Mouse (Mus musculus) MEL (cell line): ENCODE results near the gene Nubpl. TPM values are rescaled to one million over a fixed set of nuclear protein-coding genes. Genes with fewer than 3 reads are reported as not detected.

ENCODE experiments used
- DNase-seq: peaks from one replicate; pipeline ENCODE4 v3.0.0; 2011; ENCODE audit warnings: low read depth, low spot score
- H3K27ac ChIP-seq: 2 replicates; pipeline ENCODE4 v1.5.1; 2012; ENCODE audit warnings: low read depth, mild to moderate bottlenecking, control low read depth, low read length, moderate library complexity; ENCODE audit not compliant: control insufficient read depth
- H3K27me3 ChIP-seq, 2 experiments: fragments of 150-350 bp in 1 of 2; sonication (generic) in 1 of 2; 2 replicates each; pipeline ENCODE4 v1.6.1; 2012; ENCODE audit warnings: low read length in 2 of 2, mild to moderate bottlenecking in 2 of 2, improper control_type of control experiment in 1 of 2, moderate library complexity in 1 of 2; ENCODE audit not compliant: insufficient read depth in 2 of 2, control insufficient read depth in 1 of 2
- H3K36me3 ChIP-seq, 2 experiments: 2 replicates each; pipeline ENCODE4 v1.6.1; 2012 to 2014; ENCODE audit warnings: low read length in 2 of 2, improper control_type of control experiment in 1 of 2, inconsistent platforms in 1 of 2, mild to moderate bottlenecking in 1 of 2; ENCODE audit not compliant: insufficient read depth in 2 of 2, control insufficient read depth in 1 of 2
- H3K4me1 ChIP-seq, 2 experiments: fragments of 150-350 bp in 1 of 2; sonication (generic) in 1 of 2; 2 replicates each; pipeline ENCODE4 v1.6.1; 2012; ENCODE audit warnings: low read length in 2 of 2, improper control_type of control experiment in 1 of 2, mild to moderate bottlenecking in 1 of 2; ENCODE audit not compliant: insufficient read depth in 2 of 2, control insufficient read depth in 1 of 2
- H3K4me3 ChIP-seq, 2 experiments: fragments of 150-350 bp in 1 of 2; sonication (generic) in 1 of 2; 2 replicates each; pipeline ENCODE4 v1.5.1; 2012; ENCODE audit warnings: low read depth in 2 of 2, low read length in 2 of 2, mild to moderate bottlenecking in 2 of 2, moderate library complexity in 2 of 2, control low read depth in 1 of 2, improper control_type of control experiment in 1 of 2; ENCODE audit not compliant: control insufficient read depth in 1 of 2, insufficient read depth in 1 of 2
- H3K79me2 ChIP-seq: 2 replicates; pipeline ENCODE4 v1.6.1; 2012; ENCODE audit warnings: mild to moderate bottlenecking, low read length, moderate library complexity; ENCODE audit not compliant: control insufficient read depth, poor library complexity, insufficient read depth
- H3K9ac ChIP-seq: 2 replicates; pipeline ENCODE4 v1.6.1; 2012; ENCODE audit warnings: low read depth, mild to moderate bottlenecking, control low read depth, low read length, moderate library complexity; ENCODE audit not compliant: control insufficient read depth, poor library complexity, severe bottlenecking
- H3K9me3 ChIP-seq: fragments of 150-350 bp; sonication (generic); replicated peaks from 2 replicates; pipeline ENCODE4 v1.6.1; 2012; ENCODE audit warnings: mild to moderate bottlenecking, low read length, improper control_type of control experiment, moderate library complexity; ENCODE audit not compliant: insufficient read depth
- BHLHE40 ChIP-seq: IDR thresholded peaks from 2 replicates; pipeline ENCODE4 v1.6.1; 2012; ENCODE audit warnings: low read depth, mild to moderate bottlenecking, inconsistent platforms, low read length, improper control_type of control experiment, borderline replicate concordance
- CHD1 ChIP-seq: IDR thresholded peaks from 2 replicates; pipeline ENCODE4 v1.6.1; 2012; ENCODE audit warnings: low read depth, mild to moderate bottlenecking, inconsistent platforms, low read length, improper control_type of control experiment
- CTCF ChIP-seq, 3 experiments: IDR thresholded peaks in 2 of 3; conservative IDR thresholded peaks in 1 of 3; 2 replicates each; pipeline ENCODE4 v1.5.1; 2011 to 2012; ENCODE audit warnings: low read length in 3 of 3, low read depth in 2 of 3, mild to moderate bottlenecking in 2 of 3, improper control_type of control experiment in 1 of 3, inconsistent platforms in 1 of 3, mixed read lengths in 1 of 3, moderate library complexity in 1 of 3; ENCODE audit not compliant: control insufficient read depth in 1 of 3, insufficient read depth in 1 of 3, poor library complexity in 1 of 3, severe bottlenecking in 1 of 3
- E2F4 ChIP-seq: IDR thresholded peaks from 2 replicates; pipeline ENCODE4 v1.6.1; 2011; ENCODE audit warnings: low read depth, low read length, improper control_type of control experiment, borderline replicate concordance
- ELF1 ChIP-seq: IDR thresholded peaks from 2 replicates; pipeline ENCODE4 v1.6.1; 2014; ENCODE audit warnings: low read depth, mild to moderate bottlenecking, inconsistent platforms, low read length, improper control_type of control experiment, moderate library complexity
- EP300 ChIP-seq, 2 experiments: IDR thresholded peaks; 2 replicates each; pipeline ENCODE4 v1.6.1; 2011; ENCODE audit warnings: improper control_type of control experiment in 2 of 2, low read length in 2 of 2, low read depth in 1 of 2, mild to moderate bottlenecking in 1 of 2
- ETS1 ChIP-seq: IDR thresholded peaks from 2 replicates; pipeline ENCODE4 v1.6.1; 2012; ENCODE audit warnings: low read depth, mild to moderate bottlenecking, inconsistent platforms, low read length, improper control_type of control experiment, moderate library complexity
- GABPA ChIP-seq: IDR thresholded peaks from 2 replicates; pipeline ENCODE4 v1.6.1; 2012; ENCODE audit warnings: low read depth, mild to moderate bottlenecking, inconsistent platforms, low read length, improper control_type of control experiment, moderate library complexity
- GATA1 ChIP-seq: IDR thresholded peaks from 2 replicates; pipeline ENCODE4 v1.6.1; 2011; ENCODE audit warnings: low read depth, low read length, improper control_type of control experiment
- HCFC1 ChIP-seq: IDR thresholded peaks from 2 replicates; pipeline ENCODE4 v1.6.1; 2012; ENCODE audit warnings: low read depth, mild to moderate bottlenecking, inconsistent platforms, low read length, improper control_type of control experiment, moderate library complexity
- KAT2A ChIP-seq: conservative IDR thresholded peaks from 2 replicates; pipeline ENCODE4 v1.6.1; 2012; ENCODE audit warnings: low read depth, low read length, improper control_type of control experiment, inconsistent platforms
- MAX ChIP-seq: IDR thresholded peaks from 2 replicates; pipeline ENCODE4 v1.6.1; 2011; ENCODE audit warnings: low read length, improper control_type of control experiment
- MAZ ChIP-seq: IDR thresholded peaks from 2 replicates; pipeline ENCODE4 v1.6.1; 2012; ENCODE audit warnings: low read depth, mild to moderate bottlenecking, inconsistent platforms, low read length, improper control_type of control experiment
- MXI1 ChIP-seq: IDR thresholded peaks from 2 replicates; pipeline ENCODE4 v1.6.1; 2011; ENCODE audit warnings: mild to moderate bottlenecking, low read depth, low read length, improper control_type of control experiment
- MYC ChIP-seq: IDR thresholded peaks from 2 replicates; pipeline ENCODE4 v1.6.1; 2011; ENCODE audit warnings: low read depth, mild to moderate bottlenecking, low read length, improper control_type of control experiment, moderate library complexity
- NELFE ChIP-seq: IDR thresholded peaks from 2 replicates; pipeline ENCODE4 v1.6.1; 2011; ENCODE audit warnings: low read depth, low read length, improper control_type of control experiment
- POLR2AphosphoS5 ChIP-seq: IDR thresholded peaks from 2 replicates; pipeline ENCODE4 v1.6.1; 2012; ENCODE audit warnings: low read depth, borderline replicate concordance, mild to moderate bottlenecking, inconsistent platforms, low read length, moderate library complexity, mixed read lengths
- RCOR1 ChIP-seq: IDR thresholded peaks from 2 replicates; pipeline ENCODE4 v1.6.1; 2012; ENCODE audit warnings: low read depth, mild to moderate bottlenecking, inconsistent platforms, low read length, improper control_type of control experiment
- SIN3A ChIP-seq: IDR thresholded peaks from 2 replicates; pipeline ENCODE4 v1.6.1; 2012; ENCODE audit warnings: low read length, improper control_type of control experiment, inconsistent platforms
- UBTF ChIP-seq: IDR thresholded peaks from 2 replicates; pipeline ENCODE4 v1.6.1; 2012; ENCODE audit warnings: low read depth, mild to moderate bottlenecking, inconsistent platforms, low read length, improper control_type of control experiment, moderate library complexity, borderline replicate concordance; ENCODE audit not compliant: insufficient read depth
- ZKSCAN1 ChIP-seq: IDR thresholded peaks from 2 replicates; pipeline ENCODE4 v1.6.1; 2012; ENCODE audit warnings: low read depth, mild to moderate bottlenecking, inconsistent platforms, low read length, improper control_type of control experiment, moderate library complexity
- ZNF384 ChIP-seq: IDR thresholded peaks from 2 replicates; pipeline ENCODE4 v1.6.1; 2012; ENCODE audit warnings: low read depth, mild to moderate bottlenecking, inconsistent platforms, low read length, improper control_type of control experiment
- polyA plus RNA-seq, 2 experiments: library from polyadenylated mRNA; stranded (reverse) in 1 of 2; unstranded in 1 of 2; fragments of >175 nt in 1 of 2; fragments of >200 nt in 1 of 2; gene quantifications; 2 replicates each; pipeline versions ENCODE4 v1.2.1 to v1.2.4; 2012; ENCODE audit warnings: low replicate concordance in 2 of 2, low read depth in 1 of 2; ENCODE audit not compliant: insufficient read length in 2 of 2, insufficient read depth in 1 of 2, missing spikeins in 1 of 2
- total RNA-seq: library from RNA; depleted of rRNA; stranded (reverse); fragments of 300-350 nt; gene quantifications from 2 replicates; pipeline ENCODE4 v1.2.3, GENCODE M21; 2012

The Nubpl gene
- total and polyA plus RNA-seq, 3 experiments: 4.7 to 5.2 TPM; not detected in 1

DNA sequence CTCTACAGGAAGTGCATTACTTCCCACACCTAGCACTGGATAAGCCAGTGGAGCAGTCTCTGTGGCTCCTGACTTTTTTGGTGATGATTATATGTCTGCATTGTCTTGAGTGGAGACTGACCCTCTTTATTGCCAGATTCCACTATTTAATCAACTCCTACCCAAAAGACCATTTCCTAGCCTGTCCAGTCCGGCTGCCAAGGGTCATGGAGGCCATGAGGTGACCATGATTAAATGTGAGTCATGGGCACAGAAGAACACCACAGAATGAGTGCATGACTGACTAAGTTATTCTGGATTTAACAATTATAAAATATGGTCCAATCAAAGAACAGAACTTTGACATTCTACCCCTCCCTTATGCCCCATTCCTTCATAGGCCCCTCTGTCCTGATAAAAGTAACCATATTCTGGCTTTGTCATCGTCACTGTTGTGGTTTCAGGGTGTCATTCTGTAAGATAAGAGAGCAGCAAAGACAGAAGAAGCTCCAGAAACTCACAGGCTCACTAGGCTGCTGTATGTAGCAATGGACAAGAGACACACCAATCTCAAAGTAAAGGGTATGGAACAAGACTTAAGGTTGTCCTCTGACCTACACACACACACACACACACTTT lies 240.7 kb downstream of the Nubpl start:
- peak; percentile 86 for DNase-seq
- H3K27me3 ChIP-seq: no peaks in the 10 kb centered on the region
- H3K9me3 ChIP-seq: no peaks in the 10 kb centered on the region
- peaks cover 2 to 15% of the 10 kb centered on the region in 2 experiments; a peak in 3 of 4 replicates for H3K4me1 ChIP-seq
- H3K4me3 ChIP-seq: no peak overlapping the region
- peaks cover 0 to 6% of the 10 kb centered on the region in 2 experiments; a peak in 2 of 4 replicates for H3K36me3 ChIP-seq
- peak; percentile 88 for TF ChIP-seq GATA1
- peak; percentile 67; the same call in 1 of the 2 replicates for TF ChIP-seq RCOR1
- 0 out of 2 replicates have a peak, but pooled peaks have one; percentile 17 for TF ChIP-seq SIN3A
- TF ChIP-seq GABPA: no peak
- TF ChIP-seq KAT2A: no peak
- no peak for TF ChIP-seq E2F4
- TF ChIP-seq ZKSCAN1: no peak
- TF ChIP-seq ETS1: peak; percentile 77; the same call in 1 of the 2 replicates
- TF ChIP-seq EP300 (IDR thresholded peaks at IDR 0.05; ENCODE audit: low read depth in 1 of 2, low read length in 2 of 2): peak; percentile 74 to 78
- TF ChIP-seq NELFE: no peak
- no peak for TF ChIP-seq MYC
- no peak for TF ChIP-seq MAX
- TF ChIP-seq ELF1: no peak
- TF ChIP-seq CHD1: no peak
- no peak for TF ChIP-seq ZNF384
- no peak for TF ChIP-seq POLR2AphosphoS5
- no peak for TF ChIP-seq HCFC1
- TF ChIP-seq MAZ: 0 out of 2 replicates have a peak, but pooled peaks have one; percentile 33
- TF ChIP-seq MXI1: no peak
- TF ChIP-seq BHLHE40: no peak
- TF ChIP-seq, all 39 proteins: peak for 6
- H3K9ac ChIP-seq: no peak overlapping the region
- no peak overlapping the region for H3K27ac ChIP-seq
- H3K79me2 ChIP-seq: no peaks in the 10 kb centered on the region

DNA sequence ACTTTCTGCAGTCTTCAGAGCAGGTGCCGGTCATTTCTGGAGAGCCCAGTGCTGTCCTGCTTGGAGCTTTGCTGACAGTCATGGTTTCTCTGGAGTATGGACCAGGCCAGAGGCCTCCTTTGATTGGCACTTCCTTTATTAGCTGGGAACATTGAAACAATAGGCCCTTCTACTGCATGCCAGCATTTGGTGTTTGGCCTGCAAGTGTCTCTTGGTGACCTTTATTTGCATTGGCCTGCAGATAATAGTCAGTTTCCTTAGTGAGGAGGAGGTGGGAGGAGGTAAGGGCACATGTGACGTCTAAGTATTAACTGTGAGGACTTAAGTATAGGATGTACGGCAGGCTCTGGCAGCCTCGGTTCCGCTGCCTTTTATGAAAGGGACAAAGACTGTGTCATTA lies 249.1 kb downstream of the Nubpl start:
- Histone ChIP-seq H3K27ac (no peak overlapping the region), H3K4me1 (no peaks in the 10 kb centered on the region), H3K27me3 (no peaks in the 10 kb centered on the region; a peak in 1 of 4 replicates), H3K9me3 (no peaks in the 10 kb centered on the region), H3K4me3 (no peak overlapping the region), H3K36me3 (no peaks in the 10 kb centered on the region), H3K79me2 (no peaks in the 10 kb centered on the region), H3K9ac (no peak overlapping the region)
- TF ChIP-seq CTCF (IDR thresholded peaks at IDR 0.05 in 2 of 3, conservative IDR thresholded peaks at IDR 0.05 in 1 of 3; ENCODE audit: control insufficient read depth in 1 of 3, insufficient read depth in 1 of 3, low read depth in 2 of 3, low read length in 3 of 3, poor library complexity in 1 of 3, severe bottlenecking in 1 of 3) (no peak), SIN3A (no peak), EP300 (IDR thresholded peaks at IDR 0.05; ENCODE audit: low read depth in 1 of 2, low read length in 2 of 2) (no peak), UBTF (no peak)
- no peak for DNase-seq
